Mouse (Mus musculus) forebrain, embryonic 13.5 days (tissue): ENCODE results near the gene Gm10337. TPM values are rescaled to one million over a fixed set of nuclear protein-coding genes. Genes with fewer than 3 reads are reported as not detected.

ENCODE experiments used
- ATAC-seq: fragments of 200-750 bp; cut with Nextera tagmentation; 2 replicates; pipeline ENCODE4 v1.8.0; 2017
- H3K27ac ChIP-seq: fragments of 300-500 bp; sonication (generic); 2 replicates; pipeline ENCODE4 v1.5.1; 2015; ENCODE audit warnings: inconsistent platforms, mild to moderate bottlenecking, moderate library complexity
- H3K27me3 ChIP-seq: fragments of 300-500 bp; sonication (generic); 2 replicates; pipeline ENCODE4 v1.6.1; 2015; ENCODE audit warnings: mild to moderate bottlenecking, inconsistent platforms
- H3K36me3 ChIP-seq: fragments of 300-500 bp; sonication (generic); 2 replicates; pipeline ENCODE4 v1.6.1; 2015; ENCODE audit warnings: mild to moderate bottlenecking, inconsistent platforms; ENCODE audit not compliant: poor library complexity, severe bottlenecking
- H3K4me1 ChIP-seq: fragments of 300-500 bp; sonication (generic); 2 replicates; pipeline ENCODE4 v1.6.1; 2015; ENCODE audit warnings: inconsistent platforms
- H3K4me2 ChIP-seq: fragments of 300-500 bp; sonication (generic); 2 replicates; pipeline ENCODE4 v1.6.1; 2015; ENCODE audit warnings: inconsistent platforms, mild to moderate bottlenecking, moderate library complexity
- H3K4me3 ChIP-seq: fragments of 300-500 bp; sonication (generic); 2 replicates; pipeline ENCODE4 v1.5.1; 2015; ENCODE audit warnings: mild to moderate bottlenecking, inconsistent platforms
- H3K9ac ChIP-seq: fragments of 300-500 bp; sonication (generic); 2 replicates; pipeline ENCODE4 v1.6.1; 2015; ENCODE audit warnings: mild to moderate bottlenecking, inconsistent platforms
- H3K9me3 ChIP-seq: fragments of 300-500 bp; sonication (generic); replicated peaks from 2 replicates; pipeline ENCODE4 v1.6.1; 2016; ENCODE audit warnings: inconsistent platforms
- WGBS: fragments of 180-500 bp; shearing (Covaris S2); methylation state at CpG from one replicate; pipeline ENCODE4 v1.1.7; 2015; 5-methylcytosine and 5-hydroxymethylcytosine counted together
- polyA plus RNA-seq: library from polyadenylated mRNA; unstranded; fragments of >200 nt; fragmentation: Nextera tagmentation; extraction: Ambion mirVana; gene quantifications from 2 replicates; pipeline ENCODE4 v1.2.1, GENCODE M21; 2015

Gm10337 gene
- polyA plus RNA-seq, 1 experiment from 2014 or later: 13.4 TPM

DNA sequence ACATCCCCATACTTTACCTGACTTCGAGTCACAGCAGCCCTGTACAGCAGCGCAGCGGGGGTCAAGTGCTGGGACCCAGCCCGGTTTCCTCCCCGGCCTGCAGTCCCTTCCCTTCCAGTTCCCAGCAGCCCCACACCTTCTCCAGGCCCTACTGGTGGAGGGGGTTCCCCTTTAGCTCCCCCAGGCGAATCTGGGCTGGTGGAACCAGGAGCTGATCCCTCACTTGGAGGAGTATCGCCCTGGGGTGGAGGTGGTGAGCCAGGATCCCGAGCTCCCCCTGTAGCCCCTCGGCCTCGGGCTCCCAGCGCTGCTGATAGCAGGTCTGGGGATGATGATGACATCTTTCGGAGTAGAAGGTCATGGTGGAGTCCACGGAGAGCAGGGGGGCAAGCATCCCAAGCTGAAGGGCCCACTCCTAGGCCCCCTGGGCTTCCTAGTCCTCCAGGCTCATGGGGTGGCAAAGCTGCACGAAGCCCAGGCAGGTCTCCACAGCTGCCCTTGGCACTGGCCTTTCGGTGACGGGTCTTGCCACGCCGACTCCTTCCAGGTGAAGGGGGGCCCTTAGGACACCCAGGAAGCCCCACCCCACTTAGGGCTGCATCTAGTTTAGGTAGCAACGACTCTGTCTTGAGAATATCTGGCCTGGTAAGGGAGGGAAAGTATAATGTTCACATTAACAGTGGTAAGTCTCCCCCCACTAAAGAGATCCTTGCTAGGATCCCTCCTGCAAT lies 2.3 kb upstream of the Gm10337 start:
- Histone ChIP-seq H3K4me1 (no peaks in the 10 kb centered on the region), H3K27ac (no peak overlapping the region), H3K27me3 (no peaks in the 10 kb centered on the region), H3K9me3 (no peaks in the 10 kb centered on the region), H3K4me2 (no peak overlapping the region), H3K36me3 (peaks cover 91% of the 10 kb centered on the region), H3K9ac (no peak overlapping the region), H3K4me3 (no peak overlapping the region)
- ATAC-seq: peak; percentile 6; the same call in 1 of the 2 replicates
- 87% methylated on average over 19 of the region's 19 CpGs for WGBS

- H3K27ac ChIP-seq: no peak overlapping the region
- 82% methylated on average over 9 of the region's 9 CpGs for WGBS
- peaks cover 86% of the 10 kb centered on the region for H3K36me3 ChIP-seq
- no peak overlapping the region for H3K9ac ChIP-seq
- ATAC-seq: no peak
- no peaks in the 10 kb centered on the region for H3K4me1 ChIP-seq
- H3K9me3 ChIP-seq: no peaks in the 10 kb centered on the region
- no peak overlapping the region for H3K4me3 ChIP-seq
- H3K4me2 ChIP-seq: no peak overlapping the region
- H3K27me3 ChIP-seq: no peaks in the 10 kb centered on the region
Measured at GRCm38 (mm10) chr15:102502254-102502840, 1.2 kb upstream of the Gm10337 start.

GRCm38 (mm10) chr15:102503924-102504782 lies 631 bp downstream of the Gm10337 start:
- no peak overlapping the region for H3K4me2 ChIP-seq
- no peak overlapping the region for H3K9ac ChIP-seq
- no peaks in the 10 kb centered on the region for H3K27me3 ChIP-seq
- no peak overlapping the region for H3K4me3 ChIP-seq
- 91% methylated on average over 9 of the region's 9 CpGs for WGBS
- ATAC-seq: no peak
- H3K36me3 ChIP-seq: peaks cover 76% of the 10 kb centered on the region
- H3K4me1 ChIP-seq: 0 out of 2 replicates have a peak, but pooled peaks cover 4% of the 10 kb centered on the region
- no peaks in the 10 kb centered on the region for H3K9me3 ChIP-seq
- no peak overlapping the region for H3K27ac ChIP-seq

GRCm38 (mm10) chr15:102505073-102505769 lies 1.7 kb downstream of the Gm10337 start:
- Histone ChIP-seq H3K27ac (no peak overlapping the region), H3K4me1 (peaks cover 15% of the 10 kb centered on the region), H3K4me2 (no peak overlapping the region), H3K4me3 (no peak overlapping the region), H3K36me3 (peaks cover 65% of the 10 kb centered on the region), H3K9me3 (no peaks in the 10 kb centered on the region), H3K9ac (no peak overlapping the region), H3K27me3 (no peaks in the 10 kb centered on the region)
- ATAC-seq: no peak
- 81% methylated on average over 12 of the region's 12 CpGs for WGBS

DNA sequence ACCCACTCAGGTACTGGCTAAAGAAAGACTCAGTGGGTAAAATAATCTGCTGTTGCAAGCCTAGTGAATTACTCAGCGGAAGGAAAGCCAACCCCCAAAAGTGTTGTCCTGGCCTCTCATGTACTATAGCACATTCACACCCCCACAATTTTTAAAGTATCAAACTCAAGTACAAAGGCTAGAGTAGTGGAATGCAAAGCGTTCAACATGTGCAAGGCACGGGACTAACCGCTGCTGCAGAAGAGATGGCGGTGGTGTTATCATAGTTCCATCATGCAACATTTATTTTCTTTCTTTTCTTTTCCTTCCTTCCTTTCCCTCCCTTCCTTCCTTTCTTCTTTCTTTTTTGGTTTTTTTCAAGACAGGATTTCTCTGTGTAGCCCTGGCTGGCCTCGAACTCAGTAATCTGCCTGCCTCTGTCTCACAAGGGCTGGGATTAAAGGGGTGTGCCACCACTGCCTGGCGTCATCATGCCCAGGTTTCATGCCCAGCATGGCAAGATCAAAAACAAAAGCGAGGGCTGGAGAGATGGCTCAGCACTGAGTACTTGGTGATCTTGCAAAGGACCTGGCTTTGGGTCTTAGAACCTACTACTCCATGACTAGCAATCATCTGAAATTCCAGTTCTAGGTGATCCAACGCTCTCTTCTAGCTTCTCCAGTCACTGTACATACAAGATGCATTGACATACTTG lies 2.4 kb downstream of the Gm10337 start:
- 90% methylated on average over 9 of the region's 9 CpGs for WGBS
- peaks cover 20% of the 10 kb centered on the region for H3K4me1 ChIP-seq
- no peaks in the 10 kb centered on the region for H3K9me3 ChIP-seq
- no peak overlapping the region for H3K9ac ChIP-seq
- peaks cover 58% of the 10 kb centered on the region for H3K36me3 ChIP-seq
- no peak overlapping the region for H3K27ac ChIP-seq
- no peak overlapping the region for H3K4me2 ChIP-seq
- no peak overlapping the region for H3K4me3 ChIP-seq
- no peak for ATAC-seq
- H3K27me3 ChIP-seq: no peaks in the 10 kb centered on the region

GRCm38 (mm10) chr15:102506464-102506830 lies 2.9 kb downstream of the Gm10337 start:
- Histone ChIP-seq H3K4me3 (no peak overlapping the region), H3K4me2 (no peak overlapping the region), H3K4me1 (peaks cover 25% of the 10 kb centered on the region), H3K9ac (no peak overlapping the region), H3K27me3 (no peaks in the 10 kb centered on the region), H3K27ac (no peak overlapping the region), H3K9me3 (no peaks in the 10 kb centered on the region), H3K36me3 (peaks cover 53% of the 10 kb centered on the region)
- ATAC-seq: no peak
- 70% methylated on average over 2 of the region's 2 CpGs for WGBS

GRCm38 (mm10) chr15:102506864-102507263 lies 3.3 kb downstream of the Gm10337 start:
- no peaks in the 10 kb centered on the region for H3K9me3 ChIP-seq
- no peak overlapping the region for H3K4me3 ChIP-seq
- H3K27ac ChIP-seq: no peak overlapping the region
- peaks cover 49% of the 10 kb centered on the region for H3K36me3 ChIP-seq
- ATAC-seq: no peak
- H3K9ac ChIP-seq: no peak overlapping the region
- H3K27me3 ChIP-seq: no peaks in the 10 kb centered on the region
- WGBS: 81% methylated on average over 1 of the region's 1 CpGs
- peaks cover 29% of the 10 kb centered on the region for H3K4me1 ChIP-seq
- H3K4me2 ChIP-seq: no peak overlapping the region

- no peak for ATAC-seq
- no peak overlapping the region for H3K4me2 ChIP-seq
- H3K9me3 ChIP-seq: no peaks in the 10 kb centered on the region
- H3K27ac ChIP-seq: no peak overlapping the region
- H3K9ac ChIP-seq: no peak overlapping the region
- peaks cover 42% of the 10 kb centered on the region for H3K36me3 ChIP-seq
- H3K27me3 ChIP-seq: no peaks in the 10 kb centered on the region
- peaks cover 36% of the 10 kb centered on the region for H3K4me1 ChIP-seq
- no peak overlapping the region for H3K4me3 ChIP-seq
Measured at GRCm38 (mm10) chr15:102507561-102507960, 4.0 kb downstream of the Gm10337 start.

GRCm38 (mm10) chr15:102508336-102508735 lies 4.8 kb downstream of the Gm10337 start:
- WGBS: 88% methylated on average over 3 of the region's 3 CpGs
- no peak overlapping the region for H3K27ac ChIP-seq
- no peak for ATAC-seq

DNA sequence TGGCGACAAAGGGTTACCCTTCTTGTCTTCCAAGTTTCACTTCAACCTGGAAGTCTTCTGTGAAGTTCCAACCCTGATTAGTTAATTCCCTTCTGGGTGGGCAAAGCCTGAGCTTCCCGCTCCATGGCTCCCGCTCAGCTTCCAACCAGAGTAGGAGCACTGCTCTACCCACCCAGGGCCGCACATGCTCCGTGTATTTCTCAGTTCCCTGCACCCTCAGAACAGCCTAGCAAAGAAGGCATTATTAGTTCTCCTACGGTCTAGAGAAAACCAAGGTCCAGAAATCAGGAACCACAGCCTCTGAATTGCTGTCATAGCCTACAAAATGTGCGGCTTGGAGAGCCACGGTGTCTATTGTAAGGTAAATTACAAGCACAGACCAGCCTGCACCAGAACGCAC lies 6.6 kb downstream of the Gm10337 start:
- Histone ChIP-seq H3K4me3 (peak overlapping the region; percentile 62), H3K4me2 (peak overlapping the region; percentile 80), H3K36me3 (peaks cover 16% of the 10 kb centered on the region), H3K27ac (peak overlapping the region; percentile 83), H3K4me1 (peaks cover 49% of the 10 kb centered on the region), H3K9ac (peak overlapping the region; percentile 73), H3K9me3 (no peaks in the 10 kb centered on the region), H3K27me3 (no peaks in the 10 kb centered on the region)
- WGBS: 6% methylated on average over 9 of the region's 9 CpGs
- ATAC-seq: peak; percentile 76

More at GRCm38 (mm10) chr15:102508336-102508735, 4.8 kb downstream of the Gm10337 start:
- H3K27me3 ChIP-seq: no peaks in the 10 kb centered on the region
- no peak overlapping the region for H3K4me2 ChIP-seq
- no peaks in the 10 kb centered on the region for H3K9me3 ChIP-seq
- peaks cover 34% of the 10 kb centered on the region for H3K36me3 ChIP-seq
- H3K4me1 ChIP-seq: peaks cover 39% of the 10 kb centered on the region
- H3K9ac ChIP-seq: no peak overlapping the region
- no peak overlapping the region for H3K4me3 ChIP-seq

- peak overlapping the region; percentile 73 for H3K9ac ChIP-seq
- WGBS: 3% methylated on average over 33 of the region's 34 CpGs
- peaks cover 55% of the 10 kb centered on the region for H3K4me1 ChIP-seq
- H3K4me2 ChIP-seq: peak overlapping the region; percentile 80
- H3K27ac ChIP-seq: peak overlapping the region; percentile 83
- H3K9me3 ChIP-seq: no peaks in the 10 kb centered on the region
- no peaks in the 10 kb centered on the region for H3K27me3 ChIP-seq
- peak; percentile 96 for ATAC-seq
- H3K36me3 ChIP-seq: peaks cover 10% of the 10 kb centered on the region
- peak overlapping the region; percentile 62 for H3K4me3 ChIP-seq
Measured at GRCm38 (mm10) chr15:102510590-102511284, 7.2 kb downstream of the Gm10337 start.
